Mouse (Mus musculus) myocyte (in vitro differentiated cells): ENCODE data around the gene Cd3g. TPM values are rescaled to one million over a fixed set of nuclear protein-coding genes. Genes with fewer than 3 reads are reported as not detected.

Source experiments
- H3K27me3 ChIP-seq: one replicate; pipeline ENCODE4 v1.6.1; 2011; ENCODE audit not compliant: control insufficient read depth, insufficient read depth, insufficient read length
- H3K36me3 ChIP-seq: one replicate; pipeline ENCODE4 v1.6.1; 2011; ENCODE audit not compliant: control insufficient read depth, insufficient read depth
- H3K4me2 ChIP-seq: one replicate; pipeline ENCODE4 v1.6.1; 2011; ENCODE audit warnings: low read depth, control low read depth
- H3K4me3 ChIP-seq: one replicate; pipeline ENCODE4 v1.5.1; 2011; ENCODE audit warnings: mild to moderate bottlenecking, control low read depth, moderate library complexity
- H3K79me2 ChIP-seq: one replicate; pipeline ENCODE4 v1.6.1; 2011; ENCODE audit not compliant: control insufficient read depth, insufficient read depth
- H3ac ChIP-seq: one replicate; pipeline ENCODE4 v1.6.1; 2011; ENCODE audit not compliant: control insufficient read depth, insufficient read length
- CEBPB ChIP-seq: IDR thresholded peaks from 2 replicates; pipeline ENCODE4 v1.6.1; 2011; ENCODE audit warnings: mild to moderate bottlenecking, moderate library complexity; ENCODE audit not compliant: poor library complexity, insufficient read depth, severe bottlenecking
- E2F4 ChIP-seq: IDR thresholded peaks from one replicate; pipeline ENCODE4 v1.6.1; 2011; ENCODE audit warnings: mild to moderate bottlenecking, control low read depth, moderate library complexity; ENCODE audit not compliant: insufficient read depth
- MAX ChIP-seq: IDR thresholded peaks from one replicate; pipeline ENCODE4 v1.6.1; 2011; ENCODE audit warnings: low read depth, mild to moderate bottlenecking, control low read depth
- MYOD1 ChIP-seq, 3 experiments: IDR thresholded peaks; one replicate each; pipeline ENCODE4 v1.6.1; 2011; ENCODE audit warnings: control low read depth in 2 of 3, low read depth in 2 of 3, mild to moderate bottlenecking in 2 of 3, moderate library complexity in 1 of 3; ENCODE audit not compliant: insufficient read length in 2 of 3, control insufficient read depth in 1 of 3
- MYOG ChIP-seq, 3 experiments: IDR thresholded peaks; one replicate each; pipeline ENCODE4 v1.6.1; 2011; ENCODE audit warnings: control low read depth in 2 of 3, low read depth in 2 of 3, mild to moderate bottlenecking in 2 of 3; ENCODE audit not compliant: insufficient read length in 2 of 3, control insufficient read depth in 1 of 3, insufficient read depth in 1 of 3
- POLR2A ChIP-seq: IDR thresholded peaks from one replicate; pipeline ENCODE4 v1.6.1; 2011; ENCODE audit warnings: low read depth, mild to moderate bottlenecking, control low read depth, moderate library complexity; ENCODE audit not compliant: insufficient read length
- POLR2AphosphoS2 ChIP-seq: IDR thresholded peaks from one replicate; pipeline ENCODE4 v1.6.1; 2011; ENCODE audit warnings: low read depth, control low read depth; ENCODE audit not compliant: insufficient read length
- REST ChIP-seq: IDR thresholded peaks from one replicate; pipeline ENCODE4 v1.6.1; 2011; ENCODE audit warnings: mild to moderate bottlenecking, control low read depth, moderate library complexity; ENCODE audit not compliant: insufficient read depth, insufficient read length
- SRF ChIP-seq: IDR thresholded peaks from one replicate; pipeline ENCODE4 v1.6.1; 2011; ENCODE audit warnings: low read depth; ENCODE audit not compliant: control insufficient read depth, insufficient read length
- TCF12 ChIP-seq: IDR thresholded peaks from one replicate; pipeline ENCODE4 v1.6.1; 2011; ENCODE audit warnings: mild to moderate bottlenecking, control low read depth; ENCODE audit not compliant: poor library complexity, insufficient read depth, severe bottlenecking
- TCF3 ChIP-seq: IDR thresholded peaks from one replicate; pipeline ENCODE4 v1.6.1; 2011; ENCODE audit warnings: low read depth, control low read depth; ENCODE audit not compliant: insufficient read length
- USF1 ChIP-seq: IDR thresholded peaks from one replicate; pipeline ENCODE4 v1.6.1; 2011; ENCODE audit warnings: low read depth, mild to moderate bottlenecking, control low read depth, moderate library complexity
- polyA plus RNA-seq: library from polyadenylated mRNA; unstranded; fragments of >200 nt; fragmentation: generic; extraction: Trizol; gene quantifications from one replicate; pipeline ENCODE4 v1.2.1, GENCODE M21; 2012; ENCODE audit warnings: missing spikeins

Gene Cd3g
- polyA plus RNA-seq, 1 experiment: 0.06 TPM

DNA sequence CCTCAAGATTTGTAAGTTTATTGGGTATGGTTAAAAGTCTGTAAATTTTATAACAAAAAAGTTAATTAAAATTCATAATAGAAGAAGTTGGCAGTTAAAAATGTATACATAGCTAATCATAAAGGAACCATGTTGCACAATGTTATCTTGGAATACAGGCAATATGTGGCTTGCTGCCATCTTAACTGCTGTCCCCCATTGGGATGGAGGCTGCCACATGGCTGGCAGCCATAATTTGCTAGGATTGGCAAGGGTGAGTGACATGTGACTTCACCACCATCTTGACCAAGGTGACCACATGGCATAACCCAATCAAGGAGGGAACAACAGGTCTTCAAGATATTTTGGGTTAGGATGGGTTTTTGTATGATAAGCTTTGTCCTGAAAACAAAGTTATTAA is 12.0 kb upstream of the Cd3g start:
- no peak overlapping the region for H3K4me3 ChIP-seq
- no peak for TF ChIP-seq REST
- TF ChIP-seq USF1: no peak
- TF ChIP-seq E2F4: no peak
- no peak for TF ChIP-seq POLR2A
- no peaks in the 10 kb centered on the region for H3K36me3 ChIP-seq
- H3K27me3 ChIP-seq: no peaks in the 10 kb centered on the region
- H3K4me2 ChIP-seq: no peak overlapping the region
- H3ac ChIP-seq: no peak overlapping the region
- H3K79me2 ChIP-seq: no peaks in the 10 kb centered on the region

DNA sequence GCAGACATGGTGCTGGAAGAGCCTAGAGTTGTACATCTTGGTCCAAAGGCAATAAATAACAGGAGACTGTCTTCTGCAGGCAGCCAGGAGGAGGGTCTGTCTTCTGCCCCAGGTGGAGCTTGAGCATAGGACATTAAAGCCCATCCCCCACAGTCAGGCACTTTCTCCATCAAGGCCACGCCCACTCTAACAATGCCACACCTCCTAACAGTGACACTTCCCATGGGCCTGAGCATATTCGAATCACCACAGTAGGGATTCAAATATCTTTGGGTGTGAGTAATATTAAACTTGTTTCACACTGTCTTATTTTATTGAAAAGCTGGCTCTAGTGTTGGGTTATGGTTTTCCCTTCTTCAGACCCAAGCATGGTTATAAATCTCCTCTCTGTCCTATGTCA is 11.6 kb upstream of the Cd3g start:
- Histone ChIP-seq H3ac (no peak overlapping the region), H3K27me3 (no peaks in the 10 kb centered on the region), H3K36me3 (no peaks in the 10 kb centered on the region), H3K79me2 (no peaks in the 10 kb centered on the region), H3K4me2 (no peak overlapping the region), H3K4me3 (no peak overlapping the region)
- no peak for TF ChIP-seq USF1
- TF ChIP-seq MYOG (IDR thresholded peaks at IDR 0.05; ENCODE audit: control insufficient read depth in 1 of 3, insufficient read depth in 1 of 3, insufficient read length in 2 of 3, low read depth in 2 of 3): no peak
- no peak for TF ChIP-seq REST
- no peak for TF ChIP-seq SRF

DNA sequence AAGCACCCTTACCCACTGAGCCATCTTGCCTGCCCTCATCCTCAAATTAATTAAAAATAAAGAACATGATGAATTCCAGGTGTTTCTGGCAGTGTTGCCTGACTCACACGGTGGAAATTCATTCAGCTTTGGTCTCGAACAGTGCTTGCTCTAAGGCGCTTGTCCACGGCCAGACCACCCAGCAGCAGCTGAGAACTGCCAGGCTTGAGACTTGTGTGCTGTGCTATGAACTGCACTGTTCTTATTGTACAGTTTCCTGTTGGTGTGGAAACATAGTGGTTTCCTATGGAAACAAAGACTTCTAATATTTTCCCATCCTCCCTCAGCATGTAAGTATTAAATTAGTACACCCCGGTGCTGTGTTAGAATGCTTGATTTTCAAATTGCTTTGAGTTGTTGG is 6.7 kb upstream of the Cd3g start:
- Histone ChIP-seq H3K36me3 (no peaks in the 10 kb centered on the region), H3K4me3 (no peak overlapping the region), H3K4me2 (peak overlapping the region; percentile 38), H3K27me3 (no peaks in the 10 kb centered on the region), H3ac (no peak overlapping the region), H3K79me2 (no peaks in the 10 kb centered on the region)
- no peak for TF ChIP-seq REST
- TF ChIP-seq MYOG (IDR thresholded peaks at IDR 0.05; ENCODE audit: control insufficient read depth in 1 of 3, insufficient read depth in 1 of 3, insufficient read length in 2 of 3, low read depth in 2 of 3): no peak
- no peak for TF ChIP-seq E2F4
- no peak for TF ChIP-seq TCF3
- no peak for TF ChIP-seq CEBPB
- TF ChIP-seq POLR2AphosphoS2: no peak
- no peak for TF ChIP-seq USF1
- TF ChIP-seq POLR2A: no peak
- no peak for TF ChIP-seq MYOD1 (IDR thresholded peaks at IDR 0.05; ENCODE audit: control insufficient read depth in 1 of 3, insufficient read length in 2 of 3, low read depth in 2 of 3)
- no peak for TF ChIP-seq MAX

DNA sequence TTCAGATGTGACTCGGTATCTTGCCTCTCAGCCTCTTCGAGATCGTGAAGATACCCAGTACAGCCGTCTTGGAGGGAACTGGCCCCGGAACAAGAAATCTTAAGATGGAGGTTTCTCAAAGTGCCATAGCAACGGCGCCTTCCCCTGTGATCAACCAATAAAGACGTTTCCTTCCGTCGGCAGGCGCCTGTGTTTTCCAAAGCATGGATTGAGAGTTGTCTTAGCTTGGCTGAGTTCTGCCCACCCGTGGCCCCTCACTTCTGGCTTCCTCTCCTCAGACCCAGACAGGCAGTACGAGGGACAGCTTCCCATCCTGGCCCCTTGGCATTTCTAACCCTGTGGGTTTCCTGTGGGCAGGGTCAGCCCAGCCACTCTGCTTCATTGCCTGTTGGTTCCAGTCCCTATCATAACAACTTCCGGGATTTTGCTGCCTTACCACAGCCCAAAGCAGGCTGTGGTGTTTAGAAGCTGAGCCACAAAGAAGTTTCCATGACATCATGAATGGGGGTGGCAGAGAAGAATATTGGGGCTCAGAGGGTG is 6.1 kb upstream of the Cd3g start:
- Histone ChIP-seq H3K4me3 (no peak overlapping the region), H3K36me3 (no peaks in the 10 kb centered on the region), H3K79me2 (no peaks in the 10 kb centered on the region), H3K27me3 (peaks cover under 1% of the 10 kb centered on the region), H3ac (no peak overlapping the region), H3K4me2 (peak overlapping the region; percentile 38)
- no peak for TF ChIP-seq MAX
- no peak for TF ChIP-seq REST
- TF ChIP-seq E2F4: no peak
- TF ChIP-seq MYOD1 (IDR thresholded peaks at IDR 0.05; ENCODE audit: control insufficient read depth in 1 of 3, insufficient read length in 2 of 3, low read depth in 2 of 3): no peak
- no peak for TF ChIP-seq POLR2AphosphoS2
- no peak for TF ChIP-seq TCF12
- no peak for TF ChIP-seq POLR2A
- no peak for TF ChIP-seq MYOG (IDR thresholded peaks at IDR 0.05; ENCODE audit: control insufficient read depth in 1 of 3, insufficient read depth in 1 of 3, insufficient read length in 2 of 3, low read depth in 2 of 3)
- no peak for TF ChIP-seq USF1
- TF ChIP-seq CEBPB: no peak

DNA sequence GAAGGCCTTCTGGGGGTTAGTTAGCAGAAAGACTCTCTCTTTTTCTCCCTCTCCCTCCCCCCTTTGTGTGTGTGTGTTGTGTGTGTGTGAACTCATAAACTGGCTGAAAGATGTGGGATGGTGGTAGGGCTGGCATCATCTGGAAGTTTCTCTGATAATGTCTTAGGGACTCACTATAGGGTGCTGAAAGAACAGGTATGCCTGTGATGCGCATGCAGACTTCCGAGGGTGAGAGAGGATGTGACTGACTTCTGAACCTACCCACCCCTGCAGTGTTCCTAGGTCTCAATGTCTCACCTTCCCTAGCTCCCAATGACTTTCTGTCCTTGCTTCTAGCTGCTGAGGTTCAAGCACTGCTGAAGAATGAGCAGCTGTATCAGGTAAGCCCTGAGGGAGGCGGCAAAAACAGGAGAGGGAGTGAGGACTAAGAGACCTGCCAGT is 5.5 kb upstream of the Cd3g start:
- no peak for TF ChIP-seq MAX
- no peak for TF ChIP-seq POLR2A
- TF ChIP-seq MYOD1 (IDR thresholded peaks at IDR 0.05; ENCODE audit: control insufficient read depth in 1 of 3, insufficient read length in 2 of 3, low read depth in 2 of 3): no peak
- TF ChIP-seq TCF12: no peak
- TF ChIP-seq REST: no peak
- no peak for TF ChIP-seq USF1
- TF ChIP-seq TCF3: no peak
- TF ChIP-seq SRF: no peak
- TF ChIP-seq MYOG (IDR thresholded peaks at IDR 0.05; ENCODE audit: control insufficient read depth in 1 of 3, insufficient read depth in 1 of 3, insufficient read length in 2 of 3, low read depth in 2 of 3): no peak
- no peak for TF ChIP-seq CEBPB
- TF ChIP-seq POLR2AphosphoS2: no peak
- no peak for TF ChIP-seq E2F4
- Histone ChIP-seq H3K79me2 (no peaks in the 10 kb centered on the region), H3K36me3 (no peaks in the 10 kb centered on the region), H3ac (no peak overlapping the region), H3K4me2 (no peak overlapping the region), H3K4me3 (no peak overlapping the region), H3K27me3 (peaks cover 6% of the 10 kb centered on the region)
